Mouse (Mus musculus): ENCODE results near the gene Hyal3. TPM values are rescaled to one million over a fixed set of nuclear protein-coding genes. Genes with fewer than 3 reads are reported as not detected.
A peak's percentile ranks its signal among the peaks of the same experiment; 100 is the strongest.

Hyal3 gene
- total and polyA plus RNA-seq, 3 experiments = 2.3 to 6.8 TPM; not detected in 1

- Histone ChIP-seq H3K4me1 (ENCODE audit: control insufficient read depth in 1 of 2, insufficient read depth in 2 of 2, low read length in 2 of 2) (peaks cover 9 to 44% of the 10 kb centered on the region in 2 experiments), H3K79me2 (ENCODE audit: control insufficient read depth, insufficient read depth, low read length, poor library complexity) (peaks cover 14% of the 10 kb centered on the region), H3K4me3 (ENCODE audit: control insufficient read depth in 1 of 2, insufficient read depth in 1 of 2, low read depth in 2 of 2, low read length in 2 of 2) (peak overlapping the region; percentile 72 to 76), H3K27me3 (ENCODE audit: control insufficient read depth in 1 of 2, insufficient read depth in 2 of 2, low read length in 2 of 2) (no peaks in the 10 kb centered on the region), H3K9ac (ENCODE audit: control insufficient read depth, low read depth, low read length, poor library complexity, severe bottlenecking) (peak overlapping the region; percentile 77), H3K9me3 (replicated peaks; ENCODE audit: insufficient read depth, low read length) (no peaks in the 10 kb centered on the region), H3K36me3 (ENCODE audit: control insufficient read depth in 1 of 2, insufficient read depth in 2 of 2, low read length in 2 of 2) (peaks cover 0 to 28% of the 10 kb centered on the region in 2 experiments; a peak in 2 of 4 replicates), H3K27ac (ENCODE audit: control insufficient read depth, low read depth, low read length) (peak overlapping the region; percentile 56)
- peak; percentile 69 for DNase-seq (ENCODE audit: low read depth, low spot score)
- TF ChIP-seq UBTF (IDR thresholded peaks at IDR 0.05; ENCODE audit: borderline replicate concordance, insufficient read depth, low read depth, low read length) = 0 out of 2 replicates have a peak, but pooled peaks have one; percentile 74
- no peak for TF ChIP-seq TBP (IDR thresholded peaks at IDR 0.05; ENCODE audit: low read depth, low read length)
- TF ChIP-seq USF1 (IDR thresholded peaks at IDR 0.05; ENCODE audit: low read depth, low read length) = peak; percentile 68
- TF ChIP-seq MAX (IDR thresholded peaks at IDR 0.05; ENCODE audit: low read length) = peak; percentile 75; the same call in 1 of the 2 replicates
- TF ChIP-seq MXI1 (IDR thresholded peaks at IDR 0.05; ENCODE audit: low read depth, low read length) = peak; percentile 96
- TF ChIP-seq ETS1 (IDR thresholded peaks at IDR 0.05; ENCODE audit: low read depth, low read length) = 0 out of 2 replicates have a peak, but pooled peaks have one; percentile 20
- no peak for TF ChIP-seq RAD21 (IDR thresholded peaks at IDR 0.05; ENCODE audit: low read depth, low read length)
- peak; percentile 73; the same call in 1 of the 2 replicates for TF ChIP-seq MAZ (IDR thresholded peaks at IDR 0.05; ENCODE audit: low read depth, low read length)
- no peak for TF ChIP-seq JUND (IDR thresholded peaks at IDR 0.05; ENCODE audit: low read depth, low read length)
- 0 out of 2 replicates have a peak, but pooled peaks have one; percentile 18 for TF ChIP-seq TCF12 (IDR thresholded peaks at IDR 0.05; ENCODE audit: low read depth, low read length)
- TF ChIP-seq BHLHE40 (IDR thresholded peaks at IDR 0.05; ENCODE audit: borderline replicate concordance, low read depth, low read length) = peak; percentile 88
- TF ChIP-seq ELF1 (IDR thresholded peaks at IDR 0.05; ENCODE audit: low read depth, low read length) = no peak
- peak in 1 of 2 experiments; percentile 33; a peak in 1 of 4 replicates for TF ChIP-seq POLR2A (IDR thresholded peaks at IDR 0.05; ENCODE audit: control insufficient read depth in 1 of 2, insufficient read depth in 1 of 2, low read depth in 1 of 2, low read length in 2 of 2, poor library complexity in 1 of 2)
- TF ChIP-seq POLR2AphosphoS2 (IDR thresholded peaks at IDR 0.05; ENCODE audit: low read length) = 0 out of 2 replicates have a peak, but pooled peaks have one; percentile 16
- 0 out of 2 replicates have a peak, but pooled peaks have one; percentile 43 for TF ChIP-seq MYC (IDR thresholded peaks at IDR 0.05; ENCODE audit: low read depth, low read length)
- peak; percentile 43; the same call in 1 of the 2 replicates for TF ChIP-seq NELFE (IDR thresholded peaks at IDR 0.05; ENCODE audit: low read depth, low read length)
These were observed 11.3 kb upstream of the Hyal3 start for GRCm38 (mm10) chr9:107569270-107569669.

- Histone ChIP-seq H3K4me3 (ENCODE audit: control insufficient read depth in 1 of 2, insufficient read depth in 1 of 2, low read depth in 2 of 2, low read length in 2 of 2) (peak overlapping the region; percentile 72 to 76), H3K27ac (ENCODE audit: control insufficient read depth, low read depth, low read length) (peak overlapping the region; percentile 58), H3K27me3 (ENCODE audit: control insufficient read depth in 1 of 2, insufficient read depth in 2 of 2, low read length in 2 of 2) (no peaks in the 10 kb centered on the region), H3K36me3 (ENCODE audit: control insufficient read depth in 1 of 2, insufficient read depth in 2 of 2, low read length in 2 of 2) (peaks cover 0 to 28% of the 10 kb centered on the region in 2 experiments; a peak in 2 of 4 replicates), H3K4me1 (ENCODE audit: control insufficient read depth in 1 of 2, insufficient read depth in 2 of 2, low read length in 2 of 2) (peaks cover 9 to 43% of the 10 kb centered on the region in 2 experiments), H3K9me3 (replicated peaks; ENCODE audit: insufficient read depth, low read length) (no peaks in the 10 kb centered on the region), H3K9ac (ENCODE audit: control insufficient read depth, low read depth, low read length, poor library complexity, severe bottlenecking) (peak overlapping the region; percentile 77), H3K79me2 (ENCODE audit: control insufficient read depth, insufficient read depth, low read length, poor library complexity) (peaks cover 14% of the 10 kb centered on the region)
- peak; percentile 4; the same call in 1 of the 2 replicates for TF ChIP-seq MYC (IDR thresholded peaks at IDR 0.05; ENCODE audit: low read depth, low read length)
- TF ChIP-seq TCF12 (IDR thresholded peaks at IDR 0.05; ENCODE audit: low read depth, low read length) = no peak
- TF ChIP-seq SMC3 (IDR thresholded peaks at IDR 0.05; ENCODE audit: low read depth, low read length) = no peak; the same call in 1 of the 2 replicates
- no peak for TF ChIP-seq ZMIZ1 (IDR thresholded peaks at IDR 0.05; ENCODE audit: low read depth, low read length)
- no peak for TF ChIP-seq RAD21 (IDR thresholded peaks at IDR 0.05; ENCODE audit: low read depth, low read length)
- TF ChIP-seq POLR2A (IDR thresholded peaks at IDR 0.05; ENCODE audit: control insufficient read depth in 1 of 2, insufficient read depth in 1 of 2, low read depth in 1 of 2, low read length in 2 of 2, poor library complexity in 1 of 2) = no peak
- TF ChIP-seq ETS1 (IDR thresholded peaks at IDR 0.05; ENCODE audit: low read depth, low read length) = 0 out of 2 replicates have a peak, but pooled peaks have one; percentile 11
- TF ChIP-seq POLR2AphosphoS5 (IDR thresholded peaks at IDR 0.05; ENCODE audit: borderline replicate concordance, low read depth, low read length) = no peak
- no peak for TF ChIP-seq MEF2A (IDR thresholded peaks at IDR 0.05; ENCODE audit: extremely low read depth, insufficient replicate concordance, low read depth, low read length, poor library complexity, severe bottlenecking)
- TF ChIP-seq CHD1 (IDR thresholded peaks at IDR 0.05; ENCODE audit: low read depth, low read length) = no peak
- no peak for TF ChIP-seq ZNF384 (IDR thresholded peaks at IDR 0.05; ENCODE audit: low read depth, low read length)
- no peak for TF ChIP-seq MAX (IDR thresholded peaks at IDR 0.05; ENCODE audit: low read length)
- no peak for TF ChIP-seq HCFC1 (IDR thresholded peaks at IDR 0.05; ENCODE audit: low read depth, low read length)
- no peak for TF ChIP-seq BHLHE40 (IDR thresholded peaks at IDR 0.05; ENCODE audit: borderline replicate concordance, low read depth, low read length)
- TF ChIP-seq ZC3H11A (IDR thresholded peaks at IDR 0.05; ENCODE audit: low read depth, low read length) = no peak
- no peak for DNase-seq (ENCODE audit: low read depth, low spot score)
These were observed 10.6 kb upstream of the Hyal3 start for GRCm38 (mm10) chr9:107570016-107570415.
